Mouse (Mus musculus) lung, embryonic 14.5 days (tissue): Measurements from ENCODE around the gene Lrp2bp. TPM values are rescaled to one million over a fixed set of nuclear protein-coding genes. Genes with fewer than 3 reads are reported as not detected.

Experiments used
- ATAC-seq: fragments of 200-750 bp; cut with Nextera tagmentation; 2 replicates; pipeline ENCODE4 v1.8.0; 2017; ENCODE audit warnings: mild to moderate bottlenecking, moderate TSS enrichment, moderate library complexity; ENCODE audit not compliant: insufficient read depth
- DNase-seq: peaks from one replicate; pipeline ENCODE4 v3.0.0-alpha.2; 2015
- H3K27ac ChIP-seq: fragments of 300-500 bp; sonication (generic); 2 replicates; pipeline ENCODE4 v1.5.1; 2014; ENCODE audit warnings: low read depth, mild to moderate bottlenecking, moderate library complexity
- H3K27me3 ChIP-seq: fragments of 300-500 bp; sonication (generic); 2 replicates; pipeline ENCODE4 v1.6.1; 2014; ENCODE audit warnings: low read length, control low read depth; ENCODE audit not compliant: insufficient read depth
- H3K36me3 ChIP-seq: fragments of 300-500 bp; sonication (generic); 2 replicates; pipeline ENCODE4 v1.6.1; 2014; ENCODE audit warnings: control low read depth; ENCODE audit not compliant: insufficient read depth
- H3K4me1 ChIP-seq: fragments of 300-500 bp; sonication (generic); 2 replicates; pipeline ENCODE4 v1.6.1; 2014; ENCODE audit warnings: antibody characterized with exemption, control low read depth; ENCODE audit not compliant: insufficient read depth
- H3K4me2 ChIP-seq: fragments of 300-500 bp; sonication (generic); 2 replicates; pipeline ENCODE4 v1.6.1; 2014; ENCODE audit warnings: mild to moderate bottlenecking
- H3K4me3 ChIP-seq: fragments of 300-500 bp; sonication (generic); 2 replicates; pipeline ENCODE4 v1.5.1; 2014; ENCODE audit warnings: low read depth, low read length
- H3K9ac ChIP-seq: fragments of 300-500 bp; sonication (generic); 2 replicates; pipeline ENCODE4 v1.6.1; 2014
- H3K9me3 ChIP-seq: fragments of 300-500 bp; sonication (generic); 2 replicates; pipeline ENCODE4 v1.6.1; 2016; ENCODE audit warnings: low read depth, low read length, control low read depth
- CTCF ChIP-seq: IDR thresholded peaks from 2 replicates; pipeline ENCODE4 v1.5.1; 2016; ENCODE audit warnings: antibody characterized with exemption, low read depth
- WGBS: fragments of 180-500 bp; shearing (Covaris S2); extraction: QIAGEN DNeasy Blood & Tissue Kit; methylation state at CpG from one replicate; pipeline ENCODE4 v1.1.7; 2014; 5-methylcytosine and 5-hydroxymethylcytosine counted together
- polyA plus RNA-seq: library from polyadenylated mRNA; unstranded; fragments of >200 nt; fragmentation: Nextera tagmentation; extraction: Ambion mirVana; gene quantifications from 2 replicates; pipeline ENCODE4 v1.2.1, GENCODE M21; 2014

Lrp2bp gene
- polyA plus RNA-seq, 1 experiment from 2014 or later, result 0.86 TPM

DNA sequence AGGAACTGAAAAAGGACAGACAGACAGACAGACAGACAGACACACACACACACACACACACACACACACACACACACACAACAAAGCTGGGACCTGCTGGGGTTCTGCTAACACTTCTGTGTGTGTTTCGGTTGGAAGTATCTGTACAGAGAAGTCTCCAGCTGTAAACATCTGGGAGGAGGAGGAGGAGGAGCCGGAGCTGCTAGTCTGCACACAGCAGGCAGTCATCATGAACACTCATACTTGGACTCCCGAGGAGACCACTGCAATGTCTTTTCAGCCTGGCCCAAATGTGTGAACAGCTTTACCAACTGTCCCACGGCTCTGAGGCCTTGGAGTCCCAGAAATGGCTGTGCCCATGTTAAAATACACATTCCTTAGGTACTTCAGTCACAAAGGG lies 25.3 kb downstream of the Lrp2bp start:
- no peaks in the 10 kb centered on the region for H3K36me3 ChIP-seq
- no peaks in the 10 kb centered on the region for H3K9me3 ChIP-seq
- H3K4me3 ChIP-seq, result no peak overlapping the region
- ATAC-seq (peak; percentile 96), DNase-seq (peak; percentile 94)
- H3K9ac ChIP-seq, result no peak overlapping the region
- H3K27ac ChIP-seq, result peak overlapping the region; percentile 87
- no peak for TF ChIP-seq CTCF
- peaks cover 5% of the 10 kb centered on the region; the same call in 1 of the 2 replicates for H3K4me1 ChIP-seq
- no peak overlapping the region for H3K4me2 ChIP-seq
- 24% methylated on average over 4 of the region's 4 CpGs for WGBS
- no peaks in the 10 kb centered on the region for H3K27me3 ChIP-seq

- DNase-seq (no peak), ATAC-seq (no peak)
- Histone ChIP-seq H3K9ac (no peak overlapping the region), H3K27me3 (no peaks in the 10 kb centered on the region), H3K4me3 (no peak overlapping the region), H3K36me3 (peaks cover 15% of the 10 kb centered on the region; the same call in 1 of the 2 replicates), H3K4me2 (no peak overlapping the region), H3K4me1 (no peaks in the 10 kb centered on the region), H3K9me3 (no peaks in the 10 kb centered on the region), H3K27ac (no peak overlapping the region)
- TF ChIP-seq CTCF, result no peak
- WGBS, result 67% methylated on average over 11 of the region's 11 CpGs
Measured at GRCm38 (mm10) chr8:46036217-46036616, 37.1 kb downstream of the Lrp2bp start.

DNA sequence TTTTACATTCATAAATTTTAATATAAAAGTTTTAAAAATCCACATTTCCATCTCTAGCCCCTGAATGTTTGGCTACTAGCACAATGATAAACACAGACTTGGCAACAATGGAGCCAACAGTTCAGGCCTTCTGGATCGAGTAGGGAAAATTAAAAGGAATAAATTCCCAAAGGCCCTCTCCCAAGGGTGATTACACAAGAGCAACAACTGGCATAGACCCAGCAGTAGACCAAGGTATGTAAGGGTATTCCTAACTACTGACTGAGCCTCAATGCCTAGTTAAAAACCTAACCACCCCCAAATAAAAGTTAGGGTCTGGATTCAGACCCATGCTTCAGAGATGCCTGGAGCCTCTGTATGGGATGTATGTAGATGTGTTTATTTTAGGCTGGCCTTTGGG lies 40.6 kb downstream of the Lrp2bp start:
- no peak for TF ChIP-seq CTCF
- Histone ChIP-seq H3K27ac (no peak overlapping the region), H3K9ac (no peak overlapping the region), H3K4me3 (no peak overlapping the region), H3K36me3 (peaks cover 18% of the 10 kb centered on the region; the same call in 1 of the 2 replicates), H3K4me1 (no peaks in the 10 kb centered on the region), H3K9me3 (no peaks in the 10 kb centered on the region), H3K4me2 (no peak overlapping the region), H3K27me3 (no peaks in the 10 kb centered on the region)
- ATAC-seq, result no peak
- DNase-seq, result no peak
- 68% methylated on average over 1 of the region's 1 CpGs for WGBS

GRCm38 (mm10) chr8:46040260-46040659 lies 41.2 kb downstream of the Lrp2bp start:
- DNase-seq (no peak), ATAC-seq (no peak)
- TF ChIP-seq CTCF, result no peak
- peaks cover 17% of the 10 kb centered on the region; the same call in 1 of the 2 replicates for H3K36me3 ChIP-seq
- no peak overlapping the region for H3K4me2 ChIP-seq
- H3K27ac ChIP-seq, result no peak overlapping the region
- no peaks in the 10 kb centered on the region for H3K4me1 ChIP-seq
- H3K27me3 ChIP-seq, result no peaks in the 10 kb centered on the region
- H3K9ac ChIP-seq, result no peak overlapping the region
- H3K9me3 ChIP-seq, result no peaks in the 10 kb centered on the region
- H3K4me3 ChIP-seq, result no peak overlapping the region
- WGBS, result 49% methylated on average over 13 of the region's 13 CpGs

- Histone ChIP-seq H3K4me2 (no peak overlapping the region), H3K9ac (no peak overlapping the region), H3K27me3 (no peaks in the 10 kb centered on the region), H3K4me3 (no peak overlapping the region), H3K9me3 (no peaks in the 10 kb centered on the region), H3K36me3 (peaks cover 4% of the 10 kb centered on the region; the same call in 1 of the 2 replicates), H3K4me1 (no peaks in the 10 kb centered on the region), H3K27ac (no peak overlapping the region)
- no peak for TF ChIP-seq CTCF
- 78% methylated on average over 5 of the region's 5 CpGs for WGBS
- DNase-seq (no peak), ATAC-seq (no peak)
Measured at GRCm38 (mm10) chr8:46072798-46073197, 73.7 kb downstream of the Lrp2bp start.

- no peaks in the 10 kb centered on the region; the same call in 1 of the 2 replicates for H3K36me3 ChIP-seq
- H3K27me3 ChIP-seq, result no peaks in the 10 kb centered on the region
- DNase-seq, result peak; percentile 36
- no peaks in the 10 kb centered on the region for H3K4me1 ChIP-seq
- H3K4me3 ChIP-seq, result no peak overlapping the region
- no peak overlapping the region for H3K9ac ChIP-seq
- no peaks in the 10 kb centered on the region for H3K9me3 ChIP-seq
- peak; percentile 71; the same call in 1 of the 2 replicates for ATAC-seq
- TF ChIP-seq CTCF, result no peak
- no peak overlapping the region for H3K27ac ChIP-seq
- no peak overlapping the region for H3K4me2 ChIP-seq
- WGBS, result 44% methylated on average over 2 of the region's 2 CpGs
Measured at GRCm38 (mm10) chr8:46073540-46074140, 74.5 kb downstream of the Lrp2bp start.

DNA sequence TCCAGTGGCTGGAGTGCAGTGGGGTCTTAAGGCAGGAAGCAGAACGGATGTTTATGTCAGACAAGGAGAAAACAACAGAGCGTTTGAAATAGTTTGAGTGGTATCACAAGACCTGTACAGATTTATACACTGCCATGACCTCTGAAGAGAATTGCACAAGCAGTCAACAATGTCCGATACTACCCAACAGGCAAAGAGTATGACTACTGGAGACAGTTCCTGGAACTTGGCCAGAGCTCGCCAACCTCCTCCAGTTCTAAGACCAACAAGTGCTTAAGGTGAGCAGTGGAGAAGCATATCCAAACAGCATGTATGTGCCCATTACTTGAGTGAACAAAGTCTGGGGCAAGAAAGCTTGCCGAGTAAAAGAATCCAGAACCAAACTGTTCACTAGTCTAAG lies 76.1 kb downstream of the Lrp2bp start:
- Histone ChIP-seq H3K4me3 (no peak overlapping the region), H3K27me3 (no peaks in the 10 kb centered on the region), H3K4me1 (no peaks in the 10 kb centered on the region), H3K36me3 (no peaks in the 10 kb centered on the region; the same call in 1 of the 2 replicates), H3K9me3 (no peaks in the 10 kb centered on the region), H3K4me2 (no peak overlapping the region), H3K9ac (no peak overlapping the region), H3K27ac (no peak overlapping the region)
- DNase-seq, result no peak
- no peak for ATAC-seq
- TF ChIP-seq CTCF, result no peak
- 75% methylated on average over 5 of the region's 5 CpGs for WGBS
